Mouse (Mus musculus): Measurements from ENCODE around the gene Cd47.

Gene Cd47

DNA sequence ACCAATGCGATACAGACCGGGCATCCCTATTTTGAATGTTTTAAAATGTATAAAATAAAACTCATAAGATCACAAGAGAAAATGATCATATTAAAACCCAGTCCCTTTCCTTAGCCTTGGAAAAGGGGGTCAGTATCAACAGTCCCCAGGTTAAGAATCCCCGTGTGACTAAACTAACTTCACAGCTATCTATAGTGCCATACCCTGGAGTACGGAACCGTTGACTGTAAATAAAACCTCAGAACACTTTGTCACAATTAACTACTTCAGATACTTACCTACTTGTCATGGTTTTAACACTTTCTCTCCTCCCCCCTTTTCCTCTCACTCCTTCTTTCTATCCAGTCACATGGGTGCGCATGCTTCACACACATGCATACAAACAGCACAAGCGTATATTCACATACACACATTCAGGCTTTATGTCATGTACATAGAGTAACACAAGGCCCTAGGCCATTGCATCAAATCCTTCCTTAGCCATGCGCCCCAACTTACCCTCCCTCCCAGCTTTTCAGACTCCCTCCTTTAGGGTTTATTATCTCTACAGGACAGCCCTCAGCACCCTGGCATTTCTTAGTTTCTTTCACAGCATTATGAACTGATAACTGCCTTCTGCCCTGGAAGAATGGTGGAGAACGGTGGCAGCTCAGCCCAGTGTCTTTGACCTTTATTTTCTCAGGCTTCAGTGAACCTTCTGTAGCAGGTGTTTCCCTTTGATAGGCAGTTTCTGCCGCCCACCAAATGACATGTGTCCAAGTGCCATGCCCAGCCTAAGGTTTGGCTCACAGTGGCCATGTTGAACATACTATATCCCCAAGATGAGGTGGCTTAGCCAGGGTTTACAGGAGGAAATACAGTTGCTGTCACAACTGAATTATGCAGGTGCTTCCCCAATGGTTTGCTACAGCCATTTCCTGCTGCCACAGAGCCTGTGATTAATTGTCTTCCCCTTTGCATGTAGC lies at the start of gene Cd47:
Gene Cd47, plus strand, starts transcription at position 937 of the 965 bp plus-strand sequence.
- in situ Hi-C loops (cut with MboI; ENCODE audit: unreplicated experiment in 2 of 2) = no loop called here

DNA sequence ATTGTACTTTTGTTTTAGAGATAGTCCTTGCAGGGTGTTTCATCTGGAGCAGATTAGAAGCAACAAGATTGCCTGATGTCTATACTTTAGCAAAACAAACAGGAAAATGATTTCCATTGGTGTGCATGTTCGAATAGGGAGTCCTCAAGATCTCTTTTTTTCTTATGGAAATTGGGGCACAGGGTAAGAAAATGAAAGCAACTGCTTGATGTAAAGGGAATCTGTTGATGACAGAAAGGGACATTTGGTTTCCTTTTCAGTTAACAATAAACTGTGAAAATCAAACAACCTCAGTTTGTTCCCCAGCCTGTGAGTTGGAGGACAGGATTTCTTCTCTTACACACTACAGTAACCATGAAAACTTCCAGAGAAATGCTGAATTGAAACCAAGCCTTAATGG lies 47.4 kb upstream of the Cd47 start:
- in situ Hi-C loops (cut with MboI; ENCODE audit: unreplicated experiment in 2 of 2) = loop anchor here in 1 of 2 experiments (10.0 to 25.0 kb wide), 2 partner anchors 218 to 984 kb away; no protein-coding TSS in a partner anchor

- in situ Hi-C loops (cut with MboI; ENCODE audit: unreplicated experiment in 2 of 2) = loop anchor here in 1 of 2 experiments (10.0 to 25.0 kb wide), 2 partner anchors 219 to 984 kb away; no protein-coding TSS in a partner anchor
Measured at GRCm38 (mm10) chr16:49753318-49753717, 47.0 kb upstream of the Cd47 start.

- in situ Hi-C loops (cut with MboI; ENCODE audit: unreplicated experiment in 2 of 2) = loop anchor here (5.0 to 25.0 kb wide), 4 partner anchors 284 to 977 kb away; no protein-coding TSS in a partner anchor
Measured at GRCm38 (mm10) chr16:49760517-49761203, 39.7 kb upstream of the Cd47 start.

DNA sequence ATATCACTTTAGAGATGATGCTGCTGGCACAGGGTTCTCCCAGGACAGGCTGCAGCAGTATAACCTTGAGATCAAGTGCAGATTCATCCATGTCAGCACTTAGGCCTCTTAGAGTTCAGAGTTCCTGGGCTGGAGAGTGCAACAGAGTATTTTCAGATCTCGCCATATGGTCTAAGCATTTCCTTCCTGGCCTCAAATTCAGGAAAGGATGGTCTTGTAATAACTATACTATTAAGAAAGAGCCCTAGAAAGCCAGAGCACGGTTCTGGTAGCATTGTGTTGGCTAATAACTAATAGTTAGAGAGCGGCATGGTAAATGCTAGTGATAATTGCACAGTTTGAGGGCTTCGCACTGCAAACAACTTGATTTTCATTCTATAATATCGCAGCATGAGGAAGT lies 38.4 kb upstream of the Cd47 start:
- in situ Hi-C loops (cut with MboI; ENCODE audit: unreplicated experiment in 2 of 2) = loop anchor here (5.0 to 25.0 kb wide), 4 partner anchors 283 to 975 kb away; no protein-coding TSS in a partner anchor

GRCm38 (mm10) chr16:49766326-49766725 lies 34.0 kb upstream of the Cd47 start:
- in situ Hi-C loops (cut with MboI; ENCODE audit: unreplicated experiment in 2 of 2) = loop anchor here (5.0 to 25.0 kb wide), 8 partner anchors 69 to 971 kb away; partner anchors contain the start of gene Ift57 (in 1 of the 2)

- in situ Hi-C loops (cut with MboI; ENCODE audit: unreplicated experiment in 2 of 2) = loop anchor here (5.0 to 25.0 kb wide), 8 partner anchors 71 to 969 kb away; partner anchors contain the start of gene Ift57 (in 1 of the 2)
Measured at GRCm38 (mm10) chr16:49768491-49769031, 31.8 kb upstream of the Cd47 start.

- in situ Hi-C loops (cut with MboI; ENCODE audit: unreplicated experiment in 2 of 2) = loop anchor here (5.0 to 25.0 kb wide), 9 partner anchors 73 to 967 kb away; partner anchors contain the start of gene Ift57 (in 1 of the 2)
Measured at GRCm38 (mm10) chr16:49769831-49770261, 30.5 kb upstream of the Cd47 start.

GRCm38 (mm10) chr16:49770320-49771189 lies 29.8 kb upstream of the Cd47 start:
- in situ Hi-C loops (cut with MboI; ENCODE audit: unreplicated experiment in 2 of 2) = loop anchor here (5.0 to 25.0 kb wide), 3 partner anchors 82 to 967 kb away; no protein-coding TSS in a partner anchor

DNA sequence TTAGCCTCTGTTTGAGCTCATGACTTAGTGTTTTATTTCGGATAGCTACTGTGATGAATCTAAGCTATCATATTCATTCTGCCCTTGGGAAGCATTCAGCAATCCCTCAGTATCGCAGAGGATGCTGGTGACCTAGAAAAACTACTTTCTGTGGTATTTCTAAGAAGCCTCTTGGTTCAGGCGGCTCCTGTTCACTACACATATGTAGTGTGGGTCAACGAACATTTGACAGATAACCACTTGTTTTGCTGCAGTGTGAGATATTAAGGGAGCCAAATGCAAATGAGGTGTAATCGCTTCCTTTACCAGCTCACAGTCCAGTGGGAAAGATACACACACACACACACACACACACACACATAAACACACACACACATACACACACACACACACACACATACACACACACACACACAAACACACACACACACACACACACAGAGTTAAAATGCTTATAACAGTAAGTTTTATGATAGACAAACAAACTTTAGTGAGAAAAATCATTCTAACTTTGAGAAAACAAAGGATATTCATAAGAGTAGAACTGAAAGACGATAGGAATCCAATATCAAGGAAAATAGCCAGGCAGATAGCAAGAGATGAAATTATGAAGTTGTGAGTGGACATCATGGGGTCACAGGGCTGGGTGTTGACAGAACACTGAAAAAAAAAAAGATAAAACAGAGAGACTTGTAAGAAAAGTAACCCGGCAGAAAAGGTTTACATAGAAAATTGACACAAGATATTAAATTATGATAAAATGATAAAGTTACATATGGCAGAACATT lies 28.5 kb upstream of the Cd47 start:
- in situ Hi-C loops (cut with MboI; ENCODE audit: unreplicated experiment in 2 of 2) = loop anchor here (5.0 to 25.0 kb wide), 3 partner anchors 80 to 965 kb away; no protein-coding TSS in a partner anchor

GRCm38 (mm10) chr16:49772576-49772975 lies 27.8 kb upstream of the Cd47 start:
- in situ Hi-C loops (cut with MboI; ENCODE audit: unreplicated experiment in 2 of 2) = loop anchor here (5.0 to 25.0 kb wide), 3 partner anchors 80 to 965 kb away; no protein-coding TSS in a partner anchor

DNA sequence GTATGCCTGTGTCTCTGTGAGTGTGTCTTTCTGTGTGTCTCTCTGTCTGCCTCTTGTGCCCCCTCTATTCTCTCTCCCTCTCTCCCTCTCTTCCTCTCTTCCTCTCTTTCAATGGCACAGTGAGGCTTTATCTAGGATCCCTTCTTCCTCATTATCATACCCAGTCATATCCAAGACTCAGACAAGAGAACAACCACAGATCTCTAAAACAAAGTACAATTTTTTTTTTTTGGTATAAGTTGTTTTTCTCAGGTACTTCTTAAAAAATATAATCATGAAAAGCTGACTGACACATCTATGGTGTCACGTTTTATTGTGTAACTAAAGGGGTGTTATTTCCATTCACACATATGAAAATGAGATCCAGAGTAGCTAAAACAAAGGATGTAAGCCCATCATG lies 27.3 kb upstream of the Cd47 start:
- in situ Hi-C loops (cut with MboI; ENCODE audit: unreplicated experiment in 2 of 2) = loop anchor here (5.0 to 25.0 kb wide), 3 partner anchors 79 to 964 kb away; no protein-coding TSS in a partner anchor

DNA sequence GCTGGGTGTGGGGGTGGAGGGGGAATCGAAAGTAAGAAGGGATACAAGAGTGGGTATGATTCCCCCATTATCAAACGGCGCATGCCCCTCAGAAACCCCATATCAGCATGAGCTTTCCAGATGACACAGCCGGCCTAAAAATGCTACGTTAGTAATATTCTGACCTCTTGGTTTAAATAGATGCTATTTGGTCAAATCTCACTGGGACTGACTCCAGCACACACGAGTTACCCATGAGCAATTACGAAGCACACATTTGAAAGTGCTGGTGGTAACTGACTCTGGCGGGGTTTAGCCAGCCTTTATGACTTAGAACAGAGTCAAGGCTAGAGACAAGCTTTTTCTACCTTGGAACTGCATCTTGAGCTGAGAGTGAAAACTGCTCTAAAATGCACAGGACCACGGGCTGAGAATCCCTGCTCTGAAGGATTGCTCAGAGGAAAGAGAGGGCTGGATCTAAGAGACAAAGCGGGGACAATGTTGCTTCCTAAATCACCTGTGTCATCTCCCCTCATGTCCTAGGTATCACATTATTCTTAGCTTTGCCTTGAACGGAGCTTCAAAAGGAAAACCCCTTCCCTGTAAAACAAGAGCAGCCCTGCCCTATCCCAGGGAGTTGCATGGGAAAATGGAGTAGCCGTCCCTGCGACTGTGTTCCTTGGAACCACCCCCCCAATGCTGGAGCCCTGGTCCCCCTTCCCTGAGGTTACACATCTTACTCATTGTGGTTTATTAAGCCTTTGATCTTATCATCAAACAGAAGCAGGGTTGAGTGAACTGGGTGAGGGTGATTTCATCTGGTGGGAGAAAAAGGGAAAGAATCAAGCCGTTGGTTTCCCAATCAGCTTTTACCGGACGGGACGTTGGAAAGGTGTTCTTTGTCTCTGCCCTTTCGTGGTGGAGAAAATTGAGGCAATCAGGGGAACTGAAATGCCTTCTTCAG lies 26.0 kb upstream of the Cd47 start:
- in situ Hi-C loops (cut with MboI; ENCODE audit: unreplicated experiment in 2 of 2) = loop anchor here (5.0 to 25.0 kb wide), 3 partner anchors 78 to 963 kb away; no protein-coding TSS in a partner anchor

DNA sequence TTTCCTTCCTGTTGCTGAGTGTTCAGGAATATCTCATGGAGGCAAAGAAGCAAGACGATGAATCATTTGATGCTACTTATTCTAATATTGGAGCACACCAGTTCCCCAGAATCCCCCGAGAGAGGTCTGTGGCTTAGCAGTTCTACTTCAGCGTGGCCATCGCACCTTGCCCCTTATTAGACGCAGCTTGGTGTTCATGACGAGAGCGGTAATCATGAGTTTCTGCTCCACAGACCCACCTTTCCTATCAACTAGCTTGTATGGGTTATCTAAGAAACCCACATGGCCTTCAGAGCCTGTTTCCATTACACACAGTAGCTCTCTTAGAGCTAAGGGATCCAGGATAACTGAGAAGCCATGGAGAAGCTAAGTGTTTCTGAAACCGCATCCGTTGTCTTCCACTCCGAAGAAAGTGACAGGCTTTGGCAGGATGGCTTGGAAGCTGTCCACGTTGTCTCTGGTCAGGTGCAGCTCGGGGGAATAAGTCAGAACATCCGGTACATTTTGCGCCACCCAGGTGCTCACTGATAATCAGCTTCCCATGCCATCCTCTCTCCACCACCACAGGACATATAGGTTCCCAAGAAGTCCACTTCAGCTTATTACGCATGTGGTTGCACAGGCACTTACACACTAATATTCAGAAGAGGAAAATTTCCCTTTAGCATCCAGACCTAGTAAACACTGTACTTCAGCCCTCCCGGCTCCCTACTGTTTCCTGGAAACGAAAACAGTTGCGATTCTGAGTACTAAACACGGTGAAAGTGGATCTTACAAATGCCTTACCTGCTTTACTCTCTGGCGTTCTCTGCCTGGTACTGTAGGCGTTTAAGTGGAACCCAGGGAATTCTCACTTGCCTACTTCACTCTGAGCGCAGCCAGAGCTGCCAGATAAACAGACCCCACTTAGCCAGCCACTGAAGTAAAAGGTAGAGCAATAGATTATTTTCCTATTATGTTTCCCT lies 25.0 kb upstream of the Cd47 start:
- in situ Hi-C loops (cut with MboI; ENCODE audit: unreplicated experiment in 2 of 2) = loop anchor here in 1 of 2 experiments (10.0 kb wide), 1 partner anchor 960 kb away; no protein-coding TSS in a partner anchor

- in situ Hi-C loops (cut with MboI; ENCODE audit: unreplicated experiment in 2 of 2) = loop anchor here in 1 of 2 experiments (10.0 kb wide), 1 partner anchor 958 kb away; no protein-coding TSS in a partner anchor
Measured at GRCm38 (mm10) chr16:49776981-49777380, 23.4 kb upstream of the Cd47 start.
